Mouse (Mus musculus) frontal cortex, adult 2 months (tissue): ENCODE data around the gene Gpr152. TPM values are rescaled to one million over a fixed set of nuclear protein-coding genes. Genes with fewer than 3 reads are reported as not detected.

Source experiments
- DNase-seq, 2 experiments: peaks; one replicate each; pipeline ENCODE4 v3.0.0; 2022; ENCODE audit warnings: low spot score in 1 of 2; ENCODE audit errors: extremely low spot score in 1 of 2
- polyA plus RNA-seq: library from polyadenylated mRNA; depleted of rRNA; stranded (reverse); fragments of >200 nt; gene quantifications from 2 replicates; pipeline ENCODE4 v1.2.3, GENCODE M21; 2012

The Gpr152 gene
- polyA plus RNA-seq, 1 experiment, result 0.06 TPM

DNA sequence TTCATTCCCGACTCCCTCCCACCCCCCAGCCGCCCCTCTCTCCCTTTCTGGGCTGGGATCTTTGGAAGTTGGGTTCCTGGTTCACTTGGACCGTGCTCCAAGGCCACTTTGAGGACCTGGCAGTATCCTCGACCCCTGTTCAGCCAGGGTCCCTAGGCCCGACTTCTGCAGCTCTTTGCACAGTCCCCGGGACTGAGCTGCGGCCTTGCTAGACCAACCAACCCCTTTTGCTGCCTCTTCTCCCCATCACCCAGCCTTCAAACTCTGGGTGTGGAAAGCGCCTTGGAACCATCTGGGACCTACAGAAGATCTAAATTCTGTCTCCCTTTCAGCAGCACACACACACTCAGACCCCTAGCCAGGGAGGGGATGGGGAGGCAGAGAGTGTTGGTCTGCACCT is 9.2 kb downstream of the Gpr152 start:
- no peak for DNase-seq

DNA sequence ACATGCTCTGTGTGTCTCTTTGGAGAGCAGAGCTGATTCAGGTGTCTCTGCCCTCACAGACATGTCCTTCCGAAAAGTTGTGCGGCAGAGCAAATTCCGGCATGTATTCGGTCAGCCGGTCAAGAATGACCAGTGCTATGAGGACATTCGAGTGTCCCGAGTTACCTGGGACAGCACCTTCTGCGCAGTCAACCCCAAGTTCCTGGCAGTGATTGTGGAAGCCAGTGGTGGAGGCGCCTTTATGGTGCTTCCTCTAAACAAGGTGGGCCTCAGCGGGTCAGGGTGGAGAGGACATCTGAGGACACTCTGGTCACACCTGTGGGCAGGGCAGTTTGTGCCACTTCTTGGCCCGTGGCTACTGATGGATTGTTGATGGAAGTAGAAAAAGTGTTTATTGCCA is 9.7 kb downstream of the Gpr152 start:
- no peak for DNase-seq

DNA sequence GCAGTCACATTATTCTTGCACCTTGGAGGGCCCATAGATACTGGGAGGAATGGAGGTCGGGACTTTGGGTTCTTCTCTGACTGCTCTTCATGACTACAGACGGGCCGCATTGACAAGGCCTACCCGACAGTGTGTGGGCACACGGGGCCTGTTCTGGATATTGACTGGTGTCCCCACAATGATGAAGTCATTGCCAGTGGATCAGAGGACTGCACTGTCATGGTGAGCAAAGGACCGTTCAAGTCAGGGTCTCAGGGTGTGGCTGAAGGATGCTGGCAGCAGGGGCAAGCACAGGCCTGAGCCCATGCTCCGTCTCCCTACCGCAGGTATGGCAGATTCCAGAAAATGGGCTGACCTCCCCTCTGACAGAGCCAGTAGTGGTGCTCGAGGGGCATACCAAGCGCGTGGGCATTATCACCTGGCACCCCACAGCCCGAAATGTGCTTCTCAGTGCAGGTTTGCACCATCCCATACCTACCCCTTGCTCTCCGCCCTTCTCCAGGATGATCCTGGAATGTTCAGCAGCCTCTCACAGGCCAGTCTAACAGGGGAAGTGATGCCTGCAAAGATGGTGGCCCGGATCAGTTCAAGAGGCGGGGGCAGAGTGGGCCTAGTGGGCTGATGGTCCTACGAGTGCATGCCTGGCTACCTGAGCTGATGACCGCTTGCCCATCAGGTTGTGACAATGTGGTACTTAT is 10.3 kb downstream of the Gpr152 start:
- no peak for DNase-seq

DNA sequence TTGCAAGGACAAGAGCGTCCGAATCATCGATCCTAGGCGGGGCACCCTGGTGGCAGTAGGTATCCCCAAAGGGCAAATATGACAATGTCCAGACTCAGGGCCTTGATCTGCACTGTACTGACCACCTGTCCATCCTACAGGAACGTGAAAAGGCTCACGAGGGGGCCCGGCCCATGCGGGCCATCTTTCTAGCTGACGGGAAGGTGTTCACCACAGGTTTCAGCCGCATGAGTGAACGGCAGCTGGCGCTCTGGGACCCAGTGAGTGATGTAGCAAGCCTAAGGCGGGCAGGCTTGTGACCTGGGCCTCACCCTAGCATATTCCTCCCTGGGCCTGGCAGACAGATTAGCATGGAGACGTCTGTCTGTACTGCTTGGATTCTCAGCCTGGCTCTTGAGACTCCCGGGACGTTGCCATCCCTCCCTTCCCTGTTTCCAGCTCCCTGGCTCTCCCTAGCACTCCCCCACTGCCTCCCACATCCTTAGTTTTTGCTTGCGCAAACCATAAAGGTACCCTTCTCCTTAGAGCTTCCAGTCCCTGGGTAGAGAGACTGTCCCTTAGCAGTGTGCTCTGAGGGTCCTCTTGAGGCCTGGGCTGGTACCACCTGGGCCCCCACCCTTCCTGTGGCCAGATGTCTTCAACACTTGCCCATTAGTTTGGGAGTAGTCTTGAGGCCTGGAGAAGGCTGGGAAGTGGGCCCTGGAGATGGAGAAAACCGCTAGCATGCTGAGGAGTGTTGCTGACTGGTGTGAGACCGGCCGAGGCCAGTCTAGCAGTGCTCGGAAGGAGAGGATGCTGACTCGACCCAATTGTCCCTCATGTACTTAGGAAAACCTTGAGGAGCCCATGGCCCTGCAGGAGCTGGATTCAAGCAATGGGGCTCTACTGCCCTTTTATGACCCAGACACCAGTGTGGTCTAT is 11.2 kb downstream of the Gpr152 start:
- DNase-seq, result no peak

DNA sequence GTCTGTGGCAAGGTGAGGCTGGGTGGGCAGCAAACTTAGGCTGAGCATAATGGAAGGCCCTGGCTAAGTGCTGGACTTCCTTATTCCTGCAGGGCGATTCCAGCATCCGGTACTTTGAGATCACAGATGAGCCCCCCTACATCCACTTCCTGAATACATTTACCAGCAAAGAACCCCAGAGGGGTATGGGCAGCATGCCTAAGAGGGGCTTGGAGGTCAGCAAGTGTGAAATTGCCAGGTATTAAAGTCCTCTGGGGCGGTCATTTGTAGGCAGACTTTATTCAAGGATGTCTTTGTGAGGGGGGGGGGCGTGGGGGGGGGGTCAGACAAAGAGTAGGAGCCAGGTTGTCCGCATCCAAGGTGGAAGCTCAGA is 11.9 kb downstream of the Gpr152 start:
- no peak for DNase-seq

DNA sequence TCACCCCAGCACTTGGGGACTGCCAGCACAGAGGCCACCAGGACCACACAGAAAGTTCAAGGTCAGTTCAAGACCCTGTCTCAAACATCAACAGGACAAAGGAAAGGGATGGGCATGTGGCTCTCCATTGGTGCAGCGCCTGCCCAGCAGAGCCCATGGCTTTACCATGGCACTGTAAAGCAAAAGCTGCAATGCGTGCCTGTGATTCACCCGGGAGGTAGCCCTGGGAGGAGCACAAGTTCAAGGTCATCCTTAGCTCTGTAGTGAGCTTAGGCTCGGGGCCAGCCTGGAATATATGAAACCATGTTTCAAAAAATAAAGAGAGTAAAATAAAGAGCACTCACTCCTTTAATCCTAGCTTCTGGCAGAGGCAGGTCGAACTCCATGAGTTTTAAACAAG is 12.3 kb downstream of the Gpr152 start:
- DNase-seq, result no peak

DNA sequence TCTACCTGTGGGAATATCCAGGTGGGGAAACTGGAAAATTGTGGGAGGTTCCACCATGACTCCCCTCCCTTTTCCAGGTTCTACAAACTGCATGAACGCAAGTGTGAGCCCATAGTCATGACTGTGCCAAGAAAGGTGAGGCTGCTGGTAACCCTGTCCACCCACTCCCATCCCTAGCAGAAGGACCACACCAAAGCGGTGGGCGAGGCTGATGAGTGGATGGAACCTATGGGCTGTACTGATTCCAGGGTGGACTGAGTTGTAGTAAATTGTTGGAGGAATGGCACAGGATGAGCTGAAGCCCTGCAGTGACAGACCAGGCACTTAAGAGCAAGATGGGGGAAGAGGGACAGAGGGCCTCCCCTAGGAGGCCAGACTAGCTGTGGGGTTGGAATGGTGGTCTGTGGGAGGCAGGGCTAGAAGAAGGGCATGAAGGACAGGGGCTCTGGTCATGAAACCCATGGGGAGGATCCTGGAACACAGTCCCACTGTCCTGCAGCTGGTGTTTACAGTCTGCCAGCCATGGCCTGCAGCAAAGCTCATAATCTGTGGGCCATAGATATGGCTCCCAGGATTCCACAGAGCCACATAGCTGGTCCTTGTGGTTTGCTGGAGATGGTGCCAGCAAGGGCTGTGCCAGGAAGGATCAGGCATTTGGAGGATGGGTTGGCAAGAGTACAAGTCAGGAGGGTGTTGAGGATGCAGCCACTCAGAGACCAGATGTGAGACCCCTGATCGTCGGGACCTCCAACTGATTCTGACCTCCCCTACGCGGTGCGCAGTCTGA is 13.1 kb downstream of the Gpr152 start:
- DNase-seq, result no peak

DNA sequence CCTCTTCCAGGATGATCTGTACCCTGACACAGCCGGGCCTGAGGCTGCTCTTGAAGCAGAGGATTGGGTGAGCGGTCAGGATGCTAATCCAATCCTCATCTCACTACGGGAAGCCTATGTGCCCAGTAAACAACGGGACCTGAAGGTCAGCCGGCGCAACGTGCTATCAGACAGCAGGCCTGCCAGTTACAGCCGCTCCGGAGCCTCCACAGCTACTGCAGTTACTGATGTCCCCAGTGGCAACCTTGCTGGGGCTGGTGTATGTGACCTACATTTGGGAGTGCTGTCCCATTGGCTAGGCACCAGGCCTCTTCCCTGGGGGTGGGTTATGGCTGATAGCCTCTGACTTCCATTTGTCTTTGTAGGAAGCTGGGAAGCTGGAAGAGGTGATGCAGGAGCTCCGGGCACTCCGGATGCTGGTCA is 13.7 kb downstream of the Gpr152 start, which contains the start of gene Ptprcap:
Gene Ptprcap, plus strand, starts transcription at position 373 of the 423 bp plus-strand sequence.
- no peak for DNase-seq

DNA sequence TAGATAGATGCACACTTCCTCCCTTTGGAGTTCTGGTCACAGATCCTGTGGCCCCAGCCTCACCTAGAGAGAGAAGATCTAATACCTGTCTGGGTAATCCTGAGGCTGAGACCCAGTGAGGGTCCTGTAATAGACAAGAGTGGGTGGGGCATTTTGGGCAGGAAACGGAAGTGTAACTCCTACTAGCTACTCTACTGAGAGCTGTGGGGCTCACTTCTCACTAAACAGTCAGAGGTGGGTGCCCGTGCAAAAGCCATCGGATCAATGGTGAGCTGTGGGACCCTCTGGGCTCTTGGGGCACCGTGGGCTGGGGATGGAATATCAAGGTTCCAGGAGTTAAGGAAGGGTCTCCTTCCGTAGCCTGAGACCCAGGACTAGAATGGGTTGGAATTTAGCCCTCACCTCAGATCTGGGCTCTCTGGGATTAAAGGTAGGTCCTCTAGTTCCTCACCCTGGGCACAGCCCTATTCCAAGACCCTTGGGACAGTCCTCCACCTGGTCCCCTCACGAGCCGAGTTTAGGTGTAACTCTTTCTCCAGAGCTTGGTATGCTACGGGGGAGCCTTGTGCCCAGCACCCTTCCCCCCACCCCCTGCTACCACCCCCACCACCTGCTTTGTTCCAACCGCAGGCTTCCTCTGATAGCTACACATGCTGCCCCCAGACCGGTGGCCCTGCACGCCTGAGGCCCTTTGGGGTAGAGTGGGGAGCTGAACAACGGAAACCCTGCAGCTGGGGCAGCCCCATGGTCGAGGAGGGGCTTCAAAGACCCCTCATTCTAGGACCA is 15.0 kb downstream of the Gpr152 start:
- no peak for DNase-seq

DNA sequence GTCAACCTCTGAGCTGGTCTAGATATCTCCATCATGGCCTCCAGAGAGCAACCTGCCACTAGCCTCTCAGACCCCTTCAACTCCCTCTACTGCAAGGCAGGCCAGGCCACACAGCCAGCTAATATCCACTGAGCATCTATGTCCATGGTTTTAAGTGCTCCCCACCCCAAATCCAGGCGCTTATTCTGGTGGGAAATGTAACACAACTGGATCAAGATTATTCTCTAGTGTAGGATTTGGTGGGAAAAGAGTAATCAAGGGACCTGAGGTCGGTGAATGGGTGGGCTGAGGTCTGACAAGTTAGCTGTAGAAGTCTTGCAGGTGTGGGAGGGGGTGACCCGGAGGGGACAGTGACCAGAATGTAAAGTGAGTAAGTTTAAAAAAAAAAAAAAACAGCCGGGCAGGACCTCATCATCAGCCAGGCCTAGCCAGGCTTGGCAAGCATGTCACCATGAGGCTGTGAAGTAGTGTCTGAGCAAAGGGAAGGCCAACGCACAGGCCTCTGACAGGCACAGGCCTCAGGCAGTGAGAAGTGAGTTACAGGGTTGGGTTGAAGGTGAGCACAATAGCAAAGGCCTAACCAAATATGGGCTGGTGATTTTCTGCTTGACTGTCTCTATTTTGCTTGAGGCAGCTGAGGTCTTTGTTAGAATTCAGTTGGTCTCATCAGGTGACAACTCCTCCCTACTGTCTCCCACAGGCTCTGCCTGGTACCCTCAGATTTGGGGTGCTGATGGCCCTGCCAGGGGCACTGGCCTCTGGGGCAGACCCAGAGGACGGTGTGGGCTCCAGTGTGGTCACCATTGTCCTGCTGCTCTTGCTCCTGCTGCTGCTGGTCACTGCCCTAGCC is 15.9 kb downstream of the Gpr152 start:
- no peak for DNase-seq

DNA sequence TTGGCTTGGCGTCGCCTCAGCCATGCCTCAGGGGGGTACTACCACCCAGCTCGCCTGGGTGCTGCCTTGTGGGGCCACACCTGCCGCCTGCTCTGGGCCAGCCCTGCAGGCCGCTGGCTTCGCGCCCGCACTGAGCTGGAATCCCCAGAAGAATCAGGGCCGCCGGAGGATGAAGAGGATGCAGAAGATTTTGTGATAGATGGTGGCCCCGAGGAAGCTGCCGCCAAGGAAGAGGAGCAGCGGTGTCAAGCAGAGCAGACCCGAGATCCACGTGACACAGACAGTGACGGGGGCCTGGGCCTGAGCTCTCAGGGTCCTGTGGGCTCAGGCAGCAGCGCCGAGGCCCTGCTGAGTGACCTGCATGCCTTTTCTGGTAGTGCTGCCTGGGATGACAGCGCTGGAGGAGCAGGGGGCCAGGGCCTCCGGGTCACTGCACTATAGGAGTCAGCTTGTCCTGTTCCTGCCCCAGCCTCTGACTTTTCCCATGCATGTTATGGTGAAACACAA is 16.5 kb downstream of the Gpr152 start:
- no peak for DNase-seq

DNA sequence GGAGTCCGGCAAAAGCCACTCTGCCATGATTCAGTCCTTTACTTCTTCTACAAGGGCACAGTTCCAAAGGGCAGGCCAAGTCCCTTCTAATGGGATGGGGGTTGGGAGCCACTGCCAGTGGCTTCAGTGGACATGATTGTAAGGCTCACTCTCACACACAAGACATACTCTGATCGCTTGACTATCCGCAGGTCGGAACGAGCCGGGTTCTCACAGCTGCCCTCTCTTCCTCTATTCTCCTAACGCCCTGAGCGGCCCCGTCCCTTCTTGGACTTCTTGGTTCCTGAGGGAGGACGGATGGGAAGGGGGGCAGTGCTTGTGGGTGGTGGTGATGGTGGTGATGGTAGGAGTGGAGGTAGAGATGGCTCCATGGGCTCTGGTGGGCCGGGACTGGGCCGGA is 17.2 kb downstream of the Gpr152 start:
- DNase-seq, result no peak

DNA sequence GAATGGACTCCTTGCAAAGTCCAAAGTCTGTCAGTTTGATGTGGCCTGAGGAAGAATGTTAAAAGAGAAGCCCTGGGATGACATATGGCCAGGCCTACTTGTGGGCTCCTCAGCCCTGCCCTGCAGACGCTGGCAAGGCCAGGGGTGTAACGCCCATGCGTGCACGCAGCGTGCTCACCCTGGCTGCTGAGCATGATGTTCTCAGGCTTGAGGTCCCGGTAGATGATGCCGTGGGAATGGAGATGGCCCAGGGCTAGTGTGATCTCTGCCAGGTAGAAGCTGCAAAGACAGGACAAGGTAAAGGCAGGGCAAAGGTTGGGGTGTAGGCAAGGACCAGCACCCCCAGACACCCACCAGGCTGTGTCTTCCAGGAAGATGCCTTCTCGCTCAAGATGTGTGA is 19.5 kb downstream of the Gpr152 start:
- no peak for DNase-seq

DNA sequence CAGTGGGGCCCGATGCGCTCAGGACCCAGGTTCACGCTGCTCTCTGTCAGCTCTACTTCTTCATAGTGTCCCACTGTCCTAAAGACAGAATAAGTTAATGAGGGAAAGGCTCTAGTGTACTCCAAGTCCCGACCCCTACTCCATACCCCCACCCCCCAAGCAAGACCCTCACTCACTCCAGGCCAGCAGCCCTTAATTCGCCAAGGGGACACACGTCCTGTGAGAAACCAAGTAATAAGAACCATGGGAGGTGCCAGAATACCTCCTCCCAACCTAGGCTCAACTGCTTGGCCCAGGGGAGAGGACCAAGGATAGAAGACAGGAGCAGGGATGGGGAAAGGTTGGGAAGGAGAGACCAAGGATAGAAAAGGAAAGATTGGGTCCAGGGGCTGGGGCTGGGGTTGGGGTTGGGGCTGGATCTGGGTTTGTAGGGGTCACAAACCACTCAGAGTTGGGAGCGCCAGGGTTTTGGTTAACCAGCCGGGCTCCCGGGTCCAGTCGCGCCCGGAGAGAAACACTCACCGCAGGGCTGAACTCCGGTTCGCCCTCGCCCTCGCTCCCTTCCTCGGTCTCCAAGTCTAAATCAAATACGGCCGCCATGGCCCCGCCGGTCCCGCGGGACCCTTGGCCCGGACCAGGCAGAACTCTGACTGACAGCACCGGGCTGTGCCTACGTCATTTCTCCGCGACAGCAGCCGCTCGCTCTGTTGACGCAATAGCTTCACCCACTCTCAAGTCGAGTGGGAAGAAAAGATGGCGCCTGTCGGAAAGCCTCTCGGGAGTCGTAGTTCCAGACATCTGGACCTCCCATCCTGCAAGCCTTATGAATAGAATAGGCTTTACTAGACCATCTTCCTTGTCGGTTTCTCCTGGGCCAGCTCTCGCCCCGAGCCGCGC is 23.3 kb downstream of the Gpr152 start, which contains the start of gene Rps6kb2:
Gene Rps6kb2, minus strand, starts transcription at position 709 of the 897 bp plus-strand sequence.
- DNase-seq, result peak; percentile 97 to 99

DNA sequence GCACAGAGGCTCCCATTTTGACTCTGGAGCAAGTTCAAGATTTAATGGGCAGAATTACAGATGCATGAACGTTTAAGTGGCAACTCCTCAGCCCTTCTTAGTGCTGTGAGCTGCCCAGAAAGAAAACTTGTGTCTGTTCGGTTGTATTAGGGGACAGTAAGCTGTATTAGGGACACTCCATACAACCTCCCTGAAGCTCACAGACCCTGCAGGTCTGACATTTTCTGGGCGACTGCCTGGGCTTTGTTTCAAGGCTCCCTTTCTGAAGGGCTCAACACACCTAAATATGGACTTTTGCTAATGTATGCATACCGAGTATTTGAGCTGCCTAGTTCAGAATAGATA is 23.9 kb downstream of the Gpr152 start:
- DNase-seq, result no peak

DNA sequence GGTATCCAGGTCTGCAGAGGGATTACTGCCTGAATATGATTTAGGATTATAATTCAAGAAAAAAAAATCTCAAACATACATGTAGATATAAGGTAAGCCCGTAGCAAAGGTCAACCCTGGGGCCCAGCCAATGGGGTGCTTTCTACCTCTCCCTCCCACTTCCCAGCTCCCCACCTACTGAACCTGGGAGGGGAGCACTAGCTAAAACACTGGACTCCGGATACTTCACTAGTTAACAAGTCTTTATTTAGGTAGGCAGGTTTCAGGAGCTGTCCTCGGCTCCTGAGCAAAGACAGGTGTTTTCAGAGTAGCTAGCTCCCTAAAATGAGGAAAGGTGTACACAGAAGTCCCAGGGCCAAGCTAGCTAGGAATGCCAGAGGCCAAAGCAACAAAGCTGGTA is 24.5 kb downstream of the Gpr152 start:
- no peak for DNase-seq

DNA sequence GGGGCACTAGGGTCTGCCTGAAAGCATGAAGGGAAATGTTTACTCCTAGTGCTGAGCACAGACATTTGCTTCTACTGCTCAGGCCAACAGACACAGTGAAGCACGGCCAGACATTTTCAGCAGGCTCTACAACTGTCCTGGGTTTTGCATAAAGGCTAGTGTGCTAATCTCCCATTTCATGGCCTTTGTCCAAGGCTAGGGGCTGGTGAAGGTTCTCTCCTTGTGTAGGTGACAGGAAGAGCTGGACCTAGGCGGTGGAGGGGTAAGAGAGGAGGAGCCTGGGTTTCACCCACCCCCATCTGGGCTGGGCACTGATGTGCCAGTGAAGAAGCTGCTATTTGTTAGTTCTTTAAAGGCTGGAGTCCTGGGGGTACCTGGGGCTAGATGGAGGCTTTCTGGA is 25.1 kb downstream of the Gpr152 start:
- DNase-seq, result no peak
